Mouse (Mus musculus): Measurements from ENCODE around the gene Wnk2.
"Not testable (repeated sequence)": the region's sequence is repeated elsewhere in the genome, so short reads cannot be mapped to it uniquely, and the experiment has no call there.

DNA sequence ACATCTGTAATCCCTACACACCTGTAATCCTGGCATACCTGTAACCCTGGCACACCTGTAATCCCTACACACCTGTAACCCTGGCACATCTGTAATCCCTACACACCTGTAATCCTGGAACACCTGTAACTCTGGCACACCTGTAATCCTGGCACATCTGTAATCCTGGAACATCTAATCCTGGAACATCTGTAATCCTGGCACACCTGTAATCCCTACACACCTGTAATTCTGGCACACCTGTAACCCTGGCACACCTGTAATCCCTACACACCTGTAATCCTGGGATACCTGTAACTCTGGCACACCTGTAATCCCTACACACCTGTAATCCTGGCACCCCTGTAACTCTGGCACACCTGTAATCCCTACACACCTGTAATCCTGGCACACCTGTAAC is 93.1 kb downstream of the Wnk2 start:
- TF ChIP-seq E2F4 (IDR thresholded peaks at IDR 0.05; ENCODE audit: insufficient read depth); TCF12 (IDR thresholded peaks at IDR 0.05; ENCODE audit: insufficient read depth, poor library complexity, severe bottlenecking); POLR2A (IDR thresholded peaks at IDR 0.05; ENCODE audit: insufficient read length, low read depth); REST (IDR thresholded peaks at IDR 0.05; ENCODE audit: insufficient read depth, insufficient read length); SRF (IDR thresholded peaks at IDR 0.05; ENCODE audit: control insufficient read depth, insufficient read length, low read depth); MAX (IDR thresholded peaks at IDR 0.05; ENCODE audit: low read depth); MYOG (IDR thresholded peaks at IDR 0.05; ENCODE audit: control insufficient read depth in 1 of 3, insufficient read depth in 1 of 3, insufficient read length in 2 of 3, low read depth in 2 of 3); POLR2AphosphoS2 (IDR thresholded peaks at IDR 0.05; ENCODE audit: insufficient read length, low read depth); TCF3 (IDR thresholded peaks at IDR 0.05; ENCODE audit: insufficient read length, low read depth): not testable (repeated sequence)
